Mouse (Mus musculus) adipocyte (in vitro differentiated cells): Measurements from ENCODE around the gene Smchd1.
"Not testable (repeated sequence)": the region's sequence is repeated elsewhere in the genome, so short reads cannot be mapped to it uniquely, and the experiment has no call there.

Source experiments
- DNase-seq: peaks from one replicate; pipeline ENCODE4 v3.0.0-alpha.2; 2016; ENCODE audit warnings: low spot score

Smchd1 gene

GRCm38 (mm10) chr17:71444718-71445117 lies 30.4 kb downstream of the Smchd1 start:
- DNase-seq: no peak

- DNase-seq: no peak
These were observed 31.0 kb downstream of the Smchd1 start for GRCm38 (mm10) chr17:71444126-71444525.

GRCm38 (mm10) chr17:71443273-71443672 lies 31.9 kb downstream of the Smchd1 start:
- DNase-seq: no peak

GRCm38 (mm10) chr17:71422502-71422901 lies 52.6 kb downstream of the Smchd1 start:
- not testable (repeated sequence) for DNase-seq

GRCm38 (mm10) chr17:71419448-71419847 lies 55.7 kb downstream of the Smchd1 start:
- DNase-seq: not testable (repeated sequence)

GRCm38 (mm10) chr17:71417008-71417407 lies 58.1 kb downstream of the Smchd1 start:
- DNase-seq: no peak

GRCm38 (mm10) chr17:71387401-71387800 lies 87.7 kb downstream of the Smchd1 start:
- peak; percentile 40 for DNase-seq

GRCm38 (mm10) chr17:71380346-71380745 lies 94.8 kb downstream of the Smchd1 start:
- DNase-seq: no peak

GRCm38 (mm10) chr17:71377901-71378300 lies 97.2 kb downstream of the Smchd1 start:
- no peak for DNase-seq

GRCm38 (mm10) chr17:71355526-71355925 lies 119.6 kb downstream of the Smchd1 start:
- DNase-seq: no peak

GRCm38 (mm10) chr17:71354205-71354604 lies 120.9 kb downstream of the Smchd1 start:
- DNase-seq: no peak

- peak; percentile 68 for DNase-seq
These were observed 127.0 kb downstream of the Smchd1 start for GRCm38 (mm10) chr17:71348188-71348587.

GRCm38 (mm10) chr17:71342006-71342405 lies 133.1 kb downstream of the Smchd1 start:
- DNase-seq: no peak

GRCm38 (mm10) chr17:71338627-71339026 lies 136.5 kb downstream of the Smchd1 start:
- DNase-seq: no peak

- DNase-seq: no peak
These were observed 137.6 kb downstream of the Smchd1 start for GRCm38 (mm10) chr17:71337546-71337945.

- no peak for DNase-seq
These were observed 138.7 kb downstream of the Smchd1 start for GRCm38 (mm10) chr17:71336421-71336820.

GRCm38 (mm10) chr17:71332298-71332697 lies 142.8 kb downstream of the Smchd1 start:
- no peak for DNase-seq

- not testable (repeated sequence) for DNase-seq
These were observed 154.4 kb downstream of the Smchd1 start for GRCm38 (mm10) chr17:71320731-71321130.

GRCm38 (mm10) chr17:71319361-71319760 lies 155.8 kb downstream of the Smchd1 start:
- peak; percentile 47 for DNase-seq

GRCm38 (mm10) chr17:71317571-71317970 lies 157.6 kb downstream of the Smchd1 start:
- DNase-seq: no peak

- DNase-seq: no peak
These were observed 160.8 kb downstream of the Smchd1 start for GRCm38 (mm10) chr17:71314315-71314714.

- DNase-seq: no peak
These were observed 163.6 kb downstream of the Smchd1 start, which contains the start of gene Emilin2 for GRCm38 (mm10) chr17:71311340-71312171. Gene Emilin2, minus strand, starts transcription at chr17:71311978.

GRCm38 (mm10) chr17:71310486-71311339 lies 164.4 kb downstream of the Smchd1 start:
- no peak for DNase-seq
